In genomic region chr8:99339310-99339709, GRCm38 (mm10) we compare ENCODE assay signal across 23 mouse cellular contexts.
DNase-seq lines count a peak whose midpoint lies in the region; ATAC-seq and TF ChIP-seq lines count a peak whose summit lies in the region.
"Had no signal": no experiment of that assay in that cellular context is flagged by ENCODE, and none has a peak within 500 bp of the region (broad histone marks: within the 10 kb centered on the region; RNA-seq: fewer than 3 reads in every experiment).

No protein-coding gene starts in this region.

- no peaks in the 10 kb centered on the region for H3K9me3 ChIP-seq in lung, embryonic 14.5 days (ENCODE audit: low read depth, low read length)
- no peaks in the 10 kb centered on the region for H3K9me3 ChIP-seq in lung, embryonic 16.5 days (ENCODE audit: control insufficient read depth, low read length)
- H3K9me3 ChIP-seq in midbrain, embryonic 11.5 days (ENCODE audit: control insufficient read depth, low read length), result no peaks in the 10 kb centered on the region
- H3K9me3 ChIP-seq in midbrain, embryonic 15.5 days, result no peaks in the 10 kb centered on the region
- H3K9me3 ChIP-seq: embryonic facial prominence, embryonic 12.5 days; embryonic facial prominence, embryonic 15.5 days; forebrain, embryonic 10.5 days; forebrain, embryonic 12.5 days had no signal

- H3K4me2 ChIP-seq in lung, embryonic 14.5 days, result no peak overlapping the region
- H3K4me2 ChIP-seq in lung, embryonic 16.5 days (ENCODE audit: low read depth, low read length), result no peak overlapping the region
- no peak overlapping the region for H3K4me2 ChIP-seq in midbrain, embryonic 11.5 days
- H3K4me2 ChIP-seq in midbrain, embryonic 15.5 days, result no peak overlapping the region
- H3K4me2 ChIP-seq: embryonic facial prominence, embryonic 12.5 days; embryonic facial prominence, embryonic 15.5 days; forebrain, embryonic 12.5 days had no signal

- no peaks in the 10 kb centered on the region for H3K36me3 ChIP-seq in lung, embryonic 14.5 days (ENCODE audit: insufficient read depth)
- H3K36me3 ChIP-seq in lung, embryonic 16.5 days (ENCODE audit: control insufficient read depth, insufficient read depth, low read length), result no peaks in the 10 kb centered on the region
- no peaks in the 10 kb centered on the region for H3K36me3 ChIP-seq in midbrain, embryonic 11.5 days (ENCODE audit: control insufficient read depth, insufficient read depth, low read length)
- no peaks in the 10 kb centered on the region for H3K36me3 ChIP-seq in midbrain, embryonic 15.5 days (replicated peaks)
- H3K36me3 ChIP-seq: embryonic facial prominence, embryonic 12.5 days; embryonic facial prominence, embryonic 15.5 days; forebrain, embryonic 10.5 days; forebrain, embryonic 12.5 days had no signal

- peak overlapping the region; percentile 24; the same call in 1 of the 2 replicates for H3K27ac ChIP-seq in lung, embryonic 14.5 days (ENCODE audit: low read depth)
- H3K27ac ChIP-seq in lung, embryonic 16.5 days (ENCODE audit: low read length), result no peak overlapping the region; the same call in 1 of the 2 replicates
- no peak overlapping the region for H3K27ac ChIP-seq in midbrain, embryonic 11.5 days (ENCODE audit: low read depth, low read length)
- H3K27ac ChIP-seq in midbrain, embryonic 15.5 days, result no peak overlapping the region
- H3K27ac ChIP-seq: embryonic facial prominence, embryonic 12.5 days; embryonic facial prominence, embryonic 15.5 days; forebrain, embryonic 10.5 days; forebrain, embryonic 12.5 days had no signal

- no peak overlapping the region for H3K9ac ChIP-seq in lung, embryonic 14.5 days
- H3K9ac ChIP-seq in lung, embryonic 16.5 days (ENCODE audit: low read length), result no peak overlapping the region
- no peak overlapping the region for H3K9ac ChIP-seq in midbrain, embryonic 11.5 days (ENCODE audit: low read length)
- H3K9ac ChIP-seq in midbrain, embryonic 15.5 days, result no peak overlapping the region
- H3K9ac ChIP-seq: embryonic facial prominence, embryonic 12.5 days; embryonic facial prominence, embryonic 15.5 days; forebrain, embryonic 12.5 days had no signal

- DNase-seq in lung, embryonic 14.5 days, result peak; percentile 39
- DNase-seq in lung, postnatal 10 days, result no peak
- DNase-seq in lung, postnatal 36 days, result no peak
- peak; percentile 77 for DNase-seq in midbrain, embryonic 11.5 days (ENCODE audit: low spot score, missing footprints)
- DNase-seq: adrenal gland, adult 2 months; adrenal gland, postnatal 10 days; adrenal gland, postnatal 25 days; cerebellum, adult 11 months; cerebellum, adult 18-20 months; cerebellum, adult 8-10 months; cerebellum, adult 9-11 months; cerebellum, postnatal 14 days; cerebellum, postnatal 36 days; embryo, embryonic 11 days had no signal

- ATAC-seq in lung, embryonic 14.5 days (ENCODE audit: insufficient read depth), result peak; percentile 63
- ATAC-seq in lung, embryonic 16.5 days (ENCODE audit: low read depth), result peak; percentile 84
- no peak for ATAC-seq in midbrain, embryonic 11.5 days (ENCODE audit: low FRiP score)
- no peak for ATAC-seq in midbrain, embryonic 15.5 days (replicated peaks)
- ATAC-seq: forebrain, embryonic 14.5 days; forebrain, embryonic 16.5 days had no signal

- H3K4me3 ChIP-seq in lung, embryonic 14.5 days (ENCODE audit: low read depth, low read length), result no peak overlapping the region
- H3K4me3 ChIP-seq in lung, embryonic 16.5 days (ENCODE audit: low read length), result no peak overlapping the region
- no peak overlapping the region for H3K4me3 ChIP-seq in midbrain, embryonic 11.5 days (ENCODE audit: low read depth, low read length)
- H3K4me3 ChIP-seq in midbrain, embryonic 15.5 days, result no peak overlapping the region
- H3K4me3 ChIP-seq: embryonic facial prominence, embryonic 12.5 days; embryonic facial prominence, embryonic 15.5 days; erythroblast, embryonic 14.5 days; forebrain, embryonic 10.5 days; forebrain, embryonic 12.5 days had no signal

- 14% methylated on average over 1 of the region's 1 CpGs for WGBS in lung, embryonic 14.5 days
- 9% methylated on average over 1 of the region's 1 CpGs for WGBS in lung, embryonic 16.5 days
- WGBS in midbrain, embryonic 11.5 days, result 65% methylated on average over 1 of the region's 1 CpGs
- 69% methylated on average over 1 of the region's 1 CpGs for WGBS in midbrain, embryonic 15.5 days

- TF ChIP-seq CTCF in lung, embryonic 14.5 days (IDR thresholded peaks at IDR 0.05; ENCODE audit: low read depth), result no peak

- no peaks in the 10 kb centered on the region for H3K27me3 ChIP-seq in lung, embryonic 14.5 days (ENCODE audit: insufficient read depth, low read length)
- no peaks in the 10 kb centered on the region for H3K27me3 ChIP-seq in lung, embryonic 16.5 days (ENCODE audit: control insufficient read depth, insufficient read depth, low read depth, low read length)
- H3K27me3 ChIP-seq in midbrain, embryonic 11.5 days (ENCODE audit: control insufficient read depth, insufficient read depth, low read length), result no peaks in the 10 kb centered on the region
- H3K27me3 ChIP-seq in midbrain, embryonic 15.5 days (replicated peaks), result no peaks in the 10 kb centered on the region
- H3K27me3 ChIP-seq: embryonic facial prominence, embryonic 12.5 days; embryonic facial prominence, embryonic 15.5 days; forebrain, embryonic 12.5 days had no signal

- H3K4me1 ChIP-seq in lung, embryonic 14.5 days (ENCODE audit: insufficient read depth), result no peaks in the 10 kb centered on the region
- 0 out of 2 replicates have a peak, but pooled peaks cover 4% of the 10 kb centered on the region for H3K4me1 ChIP-seq in lung, embryonic 16.5 days (replicated peaks; ENCODE audit: control insufficient read depth, insufficient read depth, low read length)
- H3K4me1 ChIP-seq in midbrain, embryonic 11.5 days (ENCODE audit: control insufficient read depth, insufficient read depth, low read length), result peaks cover 3% of the 10 kb centered on the region; the same call in 1 of the 2 replicates
- H3K4me1 ChIP-seq in midbrain, embryonic 15.5 days, result 0 out of 2 replicates have a peak, but pooled peaks cover 6% of the 10 kb centered on the region
- H3K4me1 ChIP-seq: embryonic facial prominence, embryonic 12.5 days; embryonic facial prominence, embryonic 15.5 days; forebrain, embryonic 12.5 days had no signal

Comparison
In these comparisons a context has a peak if more than half of its experiments do, and no peak if none do; other contexts are left out.
1. DNase-seq: peak in lung, embryonic 14.5 days (single experiment) and midbrain, embryonic 11.5 days (single experiment); none in lung, postnatal 10 days (single experiment) and lung, postnatal 36 days (single experiment).
2. ATAC-seq: peak in lung, embryonic 14.5 days (single experiment) and lung, embryonic 16.5 days (single experiment); none in midbrain, embryonic 11.5 days (single experiment) and midbrain, embryonic 15.5 days (single experiment).